Mouse (Mus musculus): ENCODE measurements around the gene Fbxw17. TPM values are rescaled to one million over a fixed set of nuclear protein-coding genes. Genes with fewer than 3 reads are reported as not detected.
"Not testable (repeated sequence)": the region's sequence is repeated elsewhere in the genome, so short reads cannot be mapped to it uniquely, and the experiment has no call there.

Gene Fbxw17
- polyA plus RNA-seq, 1 experiment from 2014 or later = 31.2 TPM

DNA sequence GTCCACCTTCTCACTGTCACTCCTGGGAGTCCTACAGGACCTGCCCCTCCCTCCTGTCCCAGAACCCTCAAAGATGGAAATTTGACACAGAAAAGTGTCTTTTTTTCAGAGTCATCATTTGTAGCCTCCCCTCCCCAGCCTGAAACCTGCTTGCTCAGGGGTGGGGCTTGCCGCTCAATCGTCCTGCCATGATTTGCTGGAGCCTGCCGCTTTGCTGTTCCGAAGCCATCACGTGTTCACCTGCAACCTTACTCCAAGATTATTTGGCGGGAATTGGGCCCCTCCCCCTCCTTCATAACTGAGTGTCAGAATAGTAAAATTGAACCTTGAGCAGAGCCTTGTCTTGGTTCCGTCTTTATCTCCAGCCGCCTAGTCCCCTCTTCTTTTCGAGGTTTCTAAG is 34.6 kb downstream of the Fbxw17 start:
- H3K4me2 ChIP-seq (ENCODE audit: low read depth, low read length); H3K36me3 ChIP-seq (ENCODE audit: control insufficient read depth, insufficient read depth, low read length); H3K9ac ChIP-seq (ENCODE audit: low read length); ATAC-seq (ENCODE audit: low read depth); H3K27me3 ChIP-seq (ENCODE audit: control insufficient read depth, insufficient read depth, low read depth, low read length); H3K4me3 ChIP-seq (ENCODE audit: low read length); H3K9me3 ChIP-seq (ENCODE audit: control insufficient read depth, low read length); H3K27ac ChIP-seq (ENCODE audit: low read length); H3K4me1 ChIP-seq (replicated peaks; ENCODE audit: control insufficient read depth, insufficient read depth, low read length): not testable (repeated sequence)
- WGBS = 55% methylated on average over 9 of the region's 9 CpGs

DNA sequence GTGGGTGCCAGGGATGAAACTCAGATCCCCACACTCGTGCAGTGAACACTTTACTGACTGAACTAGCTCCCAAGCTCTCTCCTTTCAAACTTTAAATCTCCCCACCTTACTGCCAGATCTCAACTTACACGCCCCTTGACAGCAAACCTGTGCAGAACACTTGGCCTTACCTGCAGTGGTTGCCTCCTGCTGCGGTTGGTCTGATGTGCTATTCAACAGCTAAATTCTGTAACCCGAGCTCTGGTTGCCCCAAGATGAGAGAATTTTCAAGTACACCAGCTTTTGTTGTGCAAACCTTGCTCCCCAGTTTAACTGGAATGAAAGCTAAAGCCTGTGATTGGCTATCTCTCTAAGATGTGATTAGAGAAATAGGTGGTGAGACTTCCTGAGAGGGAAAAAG is 35.8 kb downstream of the Fbxw17 start:
- WGBS = 16% methylated on average over 4 of the region's 4 CpGs
- Histone ChIP-seq H3K9me3 (ENCODE audit: control insufficient read depth, low read length) (no peaks in the 10 kb centered on the region), H3K36me3 (ENCODE audit: control insufficient read depth, insufficient read depth, low read length) (no peaks in the 10 kb centered on the region), H3K4me1 (replicated peaks; ENCODE audit: control insufficient read depth, insufficient read depth, low read length) (no peaks in the 10 kb centered on the region), H3K4me2 (ENCODE audit: low read depth, low read length) (no peak overlapping the region), H3K4me3 (ENCODE audit: low read length) (no peak overlapping the region), H3K9ac (ENCODE audit: low read length) (no peak overlapping the region), H3K27me3 (ENCODE audit: control insufficient read depth, insufficient read depth, low read depth, low read length) (no peaks in the 10 kb centered on the region), H3K27ac (ENCODE audit: low read length) (no peak overlapping the region)
- ATAC-seq (ENCODE audit: low read depth) = no peak

GRCm38 (mm10) chr13:50460433-50460832 is 42.8 kb downstream of the Fbxw17 start:
- not testable (repeated sequence) for H3K27ac ChIP-seq (ENCODE audit: low read length); H3K27me3 ChIP-seq (ENCODE audit: control insufficient read depth, insufficient read depth, low read depth, low read length); H3K4me1 ChIP-seq (replicated peaks; ENCODE audit: control insufficient read depth, insufficient read depth, low read length); ATAC-seq (ENCODE audit: low read depth); H3K9ac ChIP-seq (ENCODE audit: low read length); H3K9me3 ChIP-seq (ENCODE audit: control insufficient read depth, low read length); H3K4me3 ChIP-seq (ENCODE audit: low read length); H3K4me2 ChIP-seq (ENCODE audit: low read depth, low read length); H3K36me3 ChIP-seq (ENCODE audit: control insufficient read depth, insufficient read depth, low read length)
- 62% methylated on average over 2 of the region's 2 CpGs for WGBS

GRCm38 (mm10) chr13:50464621-50465562 is 47.2 kb downstream of the Fbxw17 start:
- Histone ChIP-seq H3K9me3 (ENCODE audit: control insufficient read depth, low read length) (no peaks in the 10 kb centered on the region), H3K36me3 (ENCODE audit: control insufficient read depth, insufficient read depth, low read length) (no peaks in the 10 kb centered on the region), H3K4me3 (ENCODE audit: low read length) (peak overlapping the region; percentile 29), H3K9ac (ENCODE audit: low read length) (no peak overlapping the region), H3K27me3 (ENCODE audit: control insufficient read depth, insufficient read depth, low read depth, low read length) (no peaks in the 10 kb centered on the region), H3K4me2 (ENCODE audit: low read depth, low read length) (peak overlapping the region; percentile 55), H3K27ac (ENCODE audit: low read length) (no peak overlapping the region), H3K4me1 (replicated peaks; ENCODE audit: control insufficient read depth, insufficient read depth, low read length) (no peaks in the 10 kb centered on the region; the same call in 1 of the 2 replicates)
- ATAC-seq (ENCODE audit: low read depth) = no peak
- WGBS = 14% methylated on average over 27 of the region's 27 CpGs

DNA sequence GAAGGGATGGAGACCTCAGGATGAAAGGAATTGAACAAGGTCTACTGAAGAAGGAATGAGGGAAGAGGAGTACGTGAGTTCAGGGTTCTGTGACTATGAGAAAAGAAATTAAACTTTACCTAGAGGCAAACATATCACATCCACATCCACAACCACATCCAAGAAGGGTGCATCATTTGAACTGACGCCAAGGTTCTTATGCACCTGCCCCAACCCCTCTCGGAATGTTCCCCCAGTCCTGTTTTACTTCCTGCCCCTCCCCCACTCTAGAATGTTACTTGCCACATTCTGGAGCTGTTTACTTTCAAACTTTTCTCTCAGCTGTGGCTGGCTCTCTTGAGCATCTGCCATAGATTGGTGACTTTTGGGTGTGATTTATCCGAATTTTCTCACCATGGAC is 49.3 kb downstream of the Fbxw17 start, which contains the start of gene Nutm2:
Gene Nutm2 (plus strand): TSS at position 301 of the 400 bp plus-strand sequence.
- Histone ChIP-seq H3K4me1 (replicated peaks; ENCODE audit: control insufficient read depth, insufficient read depth, low read length) (no peaks in the 10 kb centered on the region; the same call in 1 of the 2 replicates), H3K36me3 (ENCODE audit: control insufficient read depth, insufficient read depth, low read length) (no peaks in the 10 kb centered on the region), H3K9ac (ENCODE audit: low read length) (no peak within 1 kb of the TSS), H3K27ac (ENCODE audit: low read length) (no peak within 1 kb of the TSS), H3K4me3 (ENCODE audit: low read length) (no peak within 1 kb of the TSS), H3K4me2 (ENCODE audit: low read depth, low read length) (no peak within 1 kb of the TSS), H3K27me3 (ENCODE audit: control insufficient read depth, insufficient read depth, low read depth, low read length) (no peaks in the 10 kb centered on the region), H3K9me3 (ENCODE audit: control insufficient read depth, low read length) (no peaks in the 10 kb centered on the region)
- ATAC-seq (ENCODE audit: low read depth) = no peak
- WGBS = 66% methylated on average over 4 of the region's 4 CpGs

Other genes with a start within 250 kb of the Fbxw17 start
- 0.14 and 0.16 TPM in 2 replicates for gene Gm906, start 167.6 kb upstream of the Fbxw17 start, polyA plus RNA-seq (2015; fragmentation: Nextera tagmentation; extraction: Ambion mirVana)
- not detected in 2 replicates for gene Gm47429, start 26.0 kb downstream of the Fbxw17 start, polyA plus RNA-seq (2015; fragmentation: Nextera tagmentation; extraction: Ambion mirVana)
- not detected in 2 replicates for gene Nutm2, start 49.4 kb downstream of the Fbxw17 start, polyA plus RNA-seq (2015; fragmentation: Nextera tagmentation; extraction: Ambion mirVana)
- not detected in 2 replicates for gene Gm904, start 225.4 kb downstream of the Fbxw17 start, polyA plus RNA-seq (2015; fragmentation: Nextera tagmentation; extraction: Ambion mirVana)

Measured in lung, embryonic 16.5 days (tissue).